Mouse (Mus musculus): ENCODE results near the gene Cryzl2. TPM values are rescaled to one million over a fixed set of nuclear protein-coding genes. Genes with fewer than 3 reads are reported as not detected.

Cryzl2 gene
- polyA plus RNA-seq, 1 experiment from 2014 or later: 13.4 TPM

- H3K9ac ChIP-seq: no peak overlapping the region
- no peak overlapping the region for H3K4me3 ChIP-seq
- WGBS: 60% methylated on average over 1 of the region's 1 CpGs
- no peaks in the 10 kb centered on the region for H3K9me3 ChIP-seq
- H3K36me3 ChIP-seq: no peaks in the 10 kb centered on the region
- no peak overlapping the region for H3K4me2 ChIP-seq
- no peak overlapping the region for H3K27ac ChIP-seq
- no peaks in the 10 kb centered on the region for H3K27me3 ChIP-seq
- no peaks in the 10 kb centered on the region for H3K4me1 ChIP-seq
- ATAC-seq (ENCODE audit: borderline replicate concordance, extremely low read depth, low FRiP score, low TSS enrichment): no peak
These were observed 31.4 kb upstream of the Cryzl2 start for GRCm38 (mm10) chr1:157426933-157427332.

GRCm38 (mm10) chr1:157427604-157428003, 30.8 kb upstream of the Cryzl2 start:
- Histone ChIP-seq H3K4me2 (no peak overlapping the region), H3K4me3 (no peak overlapping the region), H3K27ac (no peak overlapping the region), H3K4me1 (no peaks in the 10 kb centered on the region), H3K36me3 (no peaks in the 10 kb centered on the region), H3K27me3 (no peaks in the 10 kb centered on the region), H3K9me3 (no peaks in the 10 kb centered on the region), H3K9ac (no peak overlapping the region)
- WGBS: 92% methylated on average over 4 of the region's 4 CpGs
- ATAC-seq (ENCODE audit: borderline replicate concordance, extremely low read depth, low FRiP score, low TSS enrichment): no peak

DNA sequence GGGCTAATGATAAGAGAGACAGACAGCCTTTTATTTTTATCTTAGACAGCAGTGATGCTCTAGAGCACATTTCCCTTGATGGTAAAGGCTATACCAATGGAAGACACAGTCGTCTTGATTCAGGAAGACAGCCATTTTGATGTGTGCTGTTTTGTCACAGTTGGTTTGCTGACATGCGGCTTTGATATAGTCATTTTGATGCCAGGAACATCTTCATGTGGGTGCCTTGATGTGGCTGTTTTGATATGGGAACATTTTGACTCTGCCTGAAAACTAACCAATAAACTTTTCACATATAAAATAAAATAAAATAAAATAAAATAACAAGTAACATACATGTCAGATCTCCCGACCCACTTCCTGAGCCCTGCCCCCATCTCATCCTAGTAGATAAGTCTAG, 30.0 kb upstream of the Cryzl2 start:
- no peaks in the 10 kb centered on the region for H3K27me3 ChIP-seq
- no peak for ATAC-seq (ENCODE audit: borderline replicate concordance, extremely low read depth, low FRiP score, low TSS enrichment)
- 82% methylated on average over 3 of the region's 3 CpGs for WGBS
- H3K4me2 ChIP-seq: no peak overlapping the region
- H3K4me1 ChIP-seq: no peaks in the 10 kb centered on the region
- no peak overlapping the region for H3K9ac ChIP-seq
- no peak overlapping the region for H3K27ac ChIP-seq
- no peak overlapping the region for H3K4me3 ChIP-seq
- no peaks in the 10 kb centered on the region for H3K9me3 ChIP-seq
- H3K36me3 ChIP-seq: no peaks in the 10 kb centered on the region

- WGBS: 32% methylated on average over 3 of the region's 3 CpGs
- Histone ChIP-seq H3K9me3 (no peaks in the 10 kb centered on the region), H3K4me1 (no peaks in the 10 kb centered on the region), H3K4me2 (no peak overlapping the region), H3K4me3 (no peak overlapping the region), H3K36me3 (no peaks in the 10 kb centered on the region), H3K27me3 (no peaks in the 10 kb centered on the region), H3K27ac (no peak overlapping the region), H3K9ac (no peak overlapping the region)
- no peak for ATAC-seq (ENCODE audit: borderline replicate concordance, extremely low read depth, low FRiP score, low TSS enrichment)
These were observed 25.1 kb upstream of the Cryzl2 start for GRCm38 (mm10) chr1:157433316-157433715.

DNA sequence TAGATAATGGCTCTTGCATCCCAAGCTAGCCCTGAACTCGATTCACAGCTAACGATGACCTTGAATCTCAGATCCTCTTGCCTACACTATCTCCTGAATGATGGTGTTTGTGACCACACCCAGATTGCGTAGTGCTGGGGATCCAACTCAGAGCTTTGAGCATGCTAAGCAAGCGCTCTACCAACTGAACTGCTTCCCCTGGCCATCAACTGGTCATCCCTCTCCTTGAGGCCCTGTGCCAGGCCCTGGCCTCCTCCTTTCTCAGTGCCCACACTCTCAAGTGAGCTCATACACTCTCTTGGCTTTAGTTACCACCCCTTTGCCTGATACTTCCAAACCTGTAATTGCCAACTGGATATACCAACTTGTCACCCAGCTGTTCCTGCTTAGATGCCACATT, 24.0 kb upstream of the Cryzl2 start:
- H3K4me2 ChIP-seq: no peak overlapping the region
- no peaks in the 10 kb centered on the region for H3K9me3 ChIP-seq
- H3K27me3 ChIP-seq: no peaks in the 10 kb centered on the region
- H3K9ac ChIP-seq: no peak overlapping the region
- H3K4me1 ChIP-seq: no peaks in the 10 kb centered on the region
- ATAC-seq (ENCODE audit: borderline replicate concordance, extremely low read depth, low FRiP score, low TSS enrichment): no peak
- 83% methylated on average over 4 of the region's 4 CpGs for WGBS
- no peak overlapping the region for H3K4me3 ChIP-seq
- H3K27ac ChIP-seq: no peak overlapping the region
- no peaks in the 10 kb centered on the region for H3K36me3 ChIP-seq

GRCm38 (mm10) chr1:157435926-157436325, 22.5 kb upstream of the Cryzl2 start:
- no peak overlapping the region for H3K27ac ChIP-seq
- no peaks in the 10 kb centered on the region for H3K36me3 ChIP-seq

GRCm38 (mm10) chr1:157438290-157438689, 20.1 kb upstream of the Cryzl2 start:
- no peaks in the 10 kb centered on the region for H3K4me1 ChIP-seq
- WGBS: 84% methylated on average over 2 of the region's 2 CpGs
- no peak overlapping the region for H3K9ac ChIP-seq
- H3K4me3 ChIP-seq: no peak overlapping the region
- no peak overlapping the region for H3K27ac ChIP-seq
- no peaks in the 10 kb centered on the region for H3K27me3 ChIP-seq
- ATAC-seq (ENCODE audit: borderline replicate concordance, extremely low read depth, low FRiP score, low TSS enrichment): no peak
- no peaks in the 10 kb centered on the region for H3K36me3 ChIP-seq
- no peaks in the 10 kb centered on the region for H3K9me3 ChIP-seq
- no peak overlapping the region for H3K4me2 ChIP-seq

More at GRCm38 (mm10) chr1:157435926-157436325, 22.5 kb upstream of the Cryzl2 start:
- Histone ChIP-seq H3K4me2 (no peak overlapping the region), H3K27me3 (no peaks in the 10 kb centered on the region), H3K9me3 (no peaks in the 10 kb centered on the region), H3K4me3 (no peak overlapping the region), H3K4me1 (no peaks in the 10 kb centered on the region), H3K9ac (no peak overlapping the region)
- no peak for ATAC-seq (ENCODE audit: borderline replicate concordance, extremely low read depth, low FRiP score, low TSS enrichment)
- WGBS: 55% methylated on average over 6 of the region's 6 CpGs

DNA sequence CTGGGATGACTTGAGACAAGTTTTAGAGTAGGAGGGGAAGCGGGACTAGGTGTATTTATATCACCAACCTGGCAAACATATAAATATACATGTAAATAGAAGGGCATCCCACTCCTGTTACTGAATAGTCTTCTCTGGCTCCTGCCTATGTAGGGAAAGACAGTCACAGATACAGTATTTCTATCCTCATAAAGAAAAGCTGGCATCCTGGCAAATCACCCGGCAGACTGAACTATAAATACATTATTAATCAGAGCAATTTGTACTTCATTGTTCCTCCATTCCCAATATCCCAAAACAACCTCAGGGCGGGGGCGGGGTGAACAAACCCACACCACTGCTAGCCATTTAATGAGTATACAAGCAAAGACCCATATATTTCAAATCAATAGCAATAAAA, 19.3 kb upstream of the Cryzl2 start:
- no peaks in the 10 kb centered on the region for H3K9me3 ChIP-seq

DNA sequence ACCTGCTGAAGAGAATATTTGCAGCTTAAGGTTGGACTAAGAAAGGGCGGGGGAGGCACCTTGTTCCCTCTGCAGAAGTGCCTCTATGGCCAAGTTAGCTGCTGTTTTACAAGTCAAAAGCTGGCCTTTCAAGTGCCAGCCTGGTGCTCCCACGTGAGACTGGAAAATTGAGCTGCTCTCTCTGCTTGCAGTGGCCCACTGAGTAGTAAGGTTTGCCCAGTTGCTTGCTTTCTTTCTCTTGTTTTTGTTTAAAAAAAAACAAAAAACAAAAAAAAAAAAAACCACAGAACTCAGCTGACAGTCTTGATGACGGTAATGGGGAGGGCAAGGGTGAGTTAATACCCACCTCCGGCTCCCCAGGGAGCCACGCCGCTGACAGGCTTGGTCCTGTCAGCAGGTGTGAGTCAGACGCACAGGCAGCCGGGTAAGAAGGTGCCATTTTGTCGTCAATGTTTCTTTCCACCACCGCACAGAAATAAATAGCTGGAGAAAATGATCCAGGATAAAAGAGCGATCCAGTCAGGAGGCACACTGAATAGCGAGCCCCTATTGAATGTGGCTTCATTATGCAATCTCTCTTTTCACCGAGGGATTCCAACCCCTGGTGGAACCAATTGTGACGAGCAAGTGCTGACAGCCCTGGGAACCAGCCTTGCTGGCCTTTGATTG, 18.3 kb upstream of the Cryzl2 start:
- no peak overlapping the region for H3K9ac ChIP-seq
- H3K4me3 ChIP-seq: no peak overlapping the region
- no peaks in the 10 kb centered on the region for H3K36me3 ChIP-seq
- no peaks in the 10 kb centered on the region for H3K27me3 ChIP-seq
- H3K27ac ChIP-seq: no peak overlapping the region
- WGBS: 24% methylated on average over 14 of the region's 14 CpGs
- no peak overlapping the region for H3K4me2 ChIP-seq
- ATAC-seq (ENCODE audit: borderline replicate concordance, extremely low read depth, low FRiP score, low TSS enrichment): no peak
- no peaks in the 10 kb centered on the region for H3K9me3 ChIP-seq
- H3K4me1 ChIP-seq: no peaks in the 10 kb centered on the region

More for the DNA sequence above, 19.3 kb upstream of the Cryzl2 start:
- no peak for ATAC-seq (ENCODE audit: borderline replicate concordance, extremely low read depth, low FRiP score, low TSS enrichment)
- H3K4me1 ChIP-seq: no peaks in the 10 kb centered on the region
- H3K36me3 ChIP-seq: no peaks in the 10 kb centered on the region
- no peak overlapping the region for H3K4me2 ChIP-seq
- 86% methylated on average over 4 of the region's 4 CpGs for WGBS
- H3K4me3 ChIP-seq: no peak overlapping the region
- H3K27me3 ChIP-seq: no peaks in the 10 kb centered on the region
- no peak overlapping the region for H3K27ac ChIP-seq
- no peak overlapping the region for H3K9ac ChIP-seq

- Histone ChIP-seq H3K27me3 (no peaks in the 10 kb centered on the region), H3K9ac (no peak overlapping the region), H3K4me1 (no peaks in the 10 kb centered on the region), H3K4me2 (peak overlapping the region; percentile 14), H3K36me3 (no peaks in the 10 kb centered on the region), H3K27ac (peak overlapping the region; percentile 71), H3K4me3 (no peak overlapping the region), H3K9me3 (no peaks in the 10 kb centered on the region)
- WGBS: 28% methylated on average over 14 of the region's 14 CpGs
- ATAC-seq (ENCODE audit: borderline replicate concordance, extremely low read depth, low FRiP score, low TSS enrichment): no peak
These were observed 15.2 kb upstream of the Cryzl2 start for GRCm38 (mm10) chr1:157443026-157443722.

DNA sequence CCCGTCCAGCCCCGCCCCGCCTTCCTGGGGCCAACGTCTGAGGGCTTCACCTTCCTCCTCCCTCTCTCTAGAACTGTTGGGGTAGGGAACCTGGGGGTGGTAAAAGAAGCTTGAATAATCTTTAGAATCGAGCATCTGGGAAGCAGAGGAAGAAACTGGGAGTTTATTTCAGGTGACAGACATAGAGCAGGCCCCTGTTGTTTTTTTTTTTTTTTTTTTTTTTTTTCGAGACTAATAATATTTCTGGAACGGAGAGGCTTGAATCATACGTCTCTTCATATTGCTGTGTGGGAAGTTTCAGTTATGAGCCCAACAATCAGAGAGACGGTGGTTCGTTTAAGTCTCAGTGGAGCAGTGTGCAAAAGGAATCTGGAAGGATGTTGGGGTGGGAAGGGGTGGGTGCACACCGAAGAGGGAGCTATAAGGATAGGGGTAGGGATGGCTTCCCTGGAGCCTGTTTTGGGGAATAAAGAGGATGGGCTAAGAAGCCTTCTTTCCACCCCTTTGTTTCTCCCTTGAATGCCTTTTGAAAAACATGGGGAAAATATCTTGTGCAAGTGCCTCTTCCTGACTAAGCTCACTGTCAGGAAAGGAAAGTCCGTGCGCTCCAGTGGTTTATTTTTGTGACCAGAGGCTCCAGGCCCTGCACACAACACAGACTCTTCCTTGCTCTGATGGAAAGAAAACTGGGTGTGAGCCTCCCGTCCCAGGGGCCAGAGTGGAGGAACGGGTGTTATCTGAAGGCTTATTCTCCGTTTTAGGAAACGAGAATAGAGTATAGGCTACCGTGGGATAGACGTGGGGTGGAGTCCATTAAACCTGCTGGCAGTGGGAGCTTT, 14.4 kb upstream of the Cryzl2 start:
- Histone ChIP-seq H3K4me3 (no peak overlapping the region), H3K9me3 (no peaks in the 10 kb centered on the region), H3K27me3 (no peaks in the 10 kb centered on the region), H3K27ac (peak overlapping the region; percentile 71), H3K36me3 (no peaks in the 10 kb centered on the region), H3K4me1 (no peaks in the 10 kb centered on the region), H3K4me2 (peak overlapping the region; percentile 14), H3K9ac (no peak overlapping the region)
- 41% methylated on average over 19 of the region's 19 CpGs for WGBS
- no peak for ATAC-seq (ENCODE audit: borderline replicate concordance, extremely low read depth, low FRiP score, low TSS enrichment)
